Mouse (Mus musculus) cerebellum, postnatal 36 days (tissue): ENCODE measurements around the gene Erbin.

Source experiments
- DNase-seq, 2 experiments: peaks; one replicate each; pipeline ENCODE4 v3.0.0; 2021 to 2022; ENCODE audit warnings: mixed read lengths in 2 of 2

Erbin gene

DNA sequence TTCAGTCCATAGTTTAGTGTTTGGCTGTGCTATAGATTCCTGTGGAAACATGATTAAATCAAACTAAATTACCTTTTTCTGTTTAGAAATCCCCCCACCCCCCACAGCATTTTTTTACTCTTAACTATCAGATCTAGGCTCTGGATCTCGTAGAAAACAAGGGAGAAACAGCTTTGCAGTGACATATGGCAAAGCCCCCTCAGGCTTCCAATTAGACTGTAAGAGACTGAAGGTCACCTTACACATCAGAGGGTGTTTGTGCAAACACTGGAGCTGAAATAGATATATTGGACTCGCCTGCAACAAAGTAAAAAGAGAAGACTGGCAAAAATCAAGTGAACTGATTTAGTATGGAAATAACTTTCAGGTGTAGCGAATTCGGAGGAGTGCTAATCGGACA is 116.6 kb downstream of the Erbin start:
- DNase-seq, result no peak

DNA sequence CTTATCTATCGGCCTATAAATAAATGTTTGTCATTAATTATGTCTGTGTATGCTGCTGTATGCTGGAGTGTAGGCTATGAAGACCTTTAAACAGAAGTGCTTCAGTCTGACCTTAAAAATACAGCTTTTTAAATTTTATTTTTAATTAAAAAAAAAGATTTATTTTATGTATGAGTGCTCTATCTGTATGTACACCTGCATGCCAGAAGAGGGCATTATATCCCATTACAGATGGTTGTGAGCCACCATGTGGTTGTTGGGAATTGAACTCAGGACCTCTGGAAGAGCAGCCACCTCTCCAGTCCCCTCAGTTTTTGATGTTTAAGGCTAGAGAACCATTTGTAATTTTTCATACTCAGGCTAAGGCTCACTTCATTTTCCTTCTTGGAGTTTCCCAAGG is 119.3 kb downstream of the Erbin start:
- no peak for DNase-seq

DNA sequence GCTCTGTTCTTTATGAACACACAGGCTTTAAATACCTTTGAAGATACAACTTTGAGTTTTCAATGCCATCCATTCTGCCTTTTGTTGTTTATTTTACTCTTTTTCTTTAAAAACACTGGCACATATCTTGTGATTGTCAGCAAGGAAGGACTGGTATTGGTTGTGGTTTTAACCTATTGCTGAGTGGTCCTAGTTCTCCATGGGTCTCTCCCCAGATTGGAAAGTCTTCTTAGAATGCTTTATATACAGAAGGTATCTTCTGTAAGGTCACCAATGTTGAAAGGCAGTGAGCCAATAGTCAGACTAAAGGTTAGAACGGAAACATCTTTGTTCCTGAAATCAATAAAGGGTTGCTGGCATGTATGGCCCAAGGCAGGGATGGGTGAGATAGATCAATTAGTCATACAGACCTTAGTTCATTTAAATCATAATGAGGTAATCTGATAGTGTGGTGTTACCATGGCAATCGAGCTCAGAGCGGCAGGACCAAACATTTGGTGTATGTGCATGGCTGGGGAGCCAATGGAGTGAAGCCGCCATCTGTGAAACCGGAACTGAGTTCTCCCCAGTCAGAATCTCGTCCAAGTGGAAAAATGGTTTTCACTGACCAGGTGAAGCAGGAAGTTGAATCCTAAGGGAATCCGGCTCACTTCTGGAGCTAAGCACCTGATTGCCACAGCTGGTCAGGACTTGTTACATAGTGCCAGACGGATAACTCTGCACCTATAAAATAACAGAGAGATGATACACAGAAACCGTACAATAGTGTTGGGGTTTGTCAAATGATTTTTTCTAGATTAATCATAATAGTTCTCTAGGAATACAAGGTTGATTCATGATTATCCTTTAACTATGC is 125.4 kb downstream of the Erbin start:
- no peak for DNase-seq

DNA sequence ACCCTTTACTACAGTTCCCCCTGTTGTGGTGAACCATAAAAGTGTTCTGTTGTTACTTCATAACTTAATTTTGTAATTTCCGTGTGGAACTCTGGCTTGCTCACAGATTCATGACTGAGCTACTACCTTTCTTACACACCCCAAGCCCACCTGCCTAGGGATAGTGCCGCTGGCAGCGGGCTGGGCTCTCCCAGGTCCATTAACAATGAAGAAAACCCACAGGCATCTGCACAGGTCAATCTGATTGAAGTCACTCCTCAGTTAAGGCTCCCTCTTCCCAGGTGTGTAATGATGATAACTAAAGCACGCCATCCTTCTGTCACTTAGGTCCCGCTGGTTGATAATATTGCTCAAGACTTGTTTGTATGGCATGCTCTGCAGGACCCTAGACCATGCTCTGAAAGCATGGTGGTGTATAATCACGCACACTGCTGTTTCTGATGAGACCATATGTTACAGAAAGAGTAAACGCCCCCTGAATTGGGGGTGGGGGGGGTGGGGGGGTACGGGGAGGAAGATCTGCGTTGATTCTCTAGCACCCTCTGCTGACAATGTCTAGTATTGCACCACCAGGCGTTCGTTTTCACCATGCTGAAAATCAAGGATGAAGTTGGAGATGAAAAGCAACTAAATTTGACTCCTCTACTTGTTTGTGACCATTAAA is 140.3 kb downstream of the Erbin start:
- peak; percentile 13 to 20 for DNase-seq

DNA sequence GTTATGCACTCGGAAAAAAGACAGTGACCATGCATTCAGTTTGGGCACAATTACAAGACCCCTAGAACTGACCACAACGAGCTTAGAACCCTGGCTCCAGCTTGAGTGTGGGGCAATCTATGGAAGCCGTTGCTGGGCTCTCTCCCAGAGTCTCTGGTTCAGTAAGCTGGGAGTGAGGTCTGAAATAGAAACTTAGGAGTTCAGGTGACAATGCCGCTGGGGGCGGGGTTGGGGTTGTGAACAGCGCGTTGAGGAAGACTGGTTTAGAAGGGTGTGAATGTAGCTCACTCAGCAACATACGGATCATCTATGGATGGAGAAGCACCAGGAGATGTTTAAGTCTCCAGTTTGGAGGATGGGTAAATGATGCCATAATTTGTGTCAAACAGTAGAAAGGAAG is 143.2 kb downstream of the Erbin start:
- no peak for DNase-seq

DNA sequence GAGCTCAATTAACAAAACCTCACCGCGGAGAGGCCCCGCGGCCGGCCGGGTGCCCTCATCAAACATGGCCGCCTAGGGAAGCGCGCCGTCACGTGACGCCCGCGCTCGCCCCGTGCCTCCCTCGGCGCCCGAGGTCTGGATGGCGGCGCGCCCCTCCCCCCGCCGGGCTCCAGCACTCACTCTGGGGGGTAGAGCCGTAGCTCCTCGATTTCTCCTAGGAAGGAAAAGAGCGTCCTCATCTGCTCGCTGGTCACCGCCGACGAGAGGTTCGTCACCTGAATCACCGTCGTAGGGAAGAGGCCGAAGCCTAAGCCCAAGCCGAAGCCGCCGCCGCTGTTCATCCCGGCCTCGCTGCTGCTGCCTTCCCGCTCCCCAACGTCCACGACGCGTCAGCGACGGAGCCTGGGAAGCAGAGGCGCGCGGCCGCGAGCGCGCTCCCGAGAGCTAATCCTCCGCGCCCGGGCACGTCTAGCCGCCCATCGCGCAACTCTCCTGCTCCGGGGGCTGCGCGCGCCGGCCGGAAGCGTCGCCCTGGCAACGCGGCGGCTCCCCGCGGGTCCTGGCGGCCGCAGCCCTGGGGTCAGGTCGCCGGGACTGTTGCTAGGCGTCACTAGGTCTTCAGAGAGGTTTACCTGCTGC is 146.1 kb downstream of the Erbin start, which contains the start of gene Srek1:
Gene Srek1 (minus strand): TSS at position 490 of the 639 bp plus-strand sequence.
- DNase-seq, result peak; percentile 93 to 94

DNA sequence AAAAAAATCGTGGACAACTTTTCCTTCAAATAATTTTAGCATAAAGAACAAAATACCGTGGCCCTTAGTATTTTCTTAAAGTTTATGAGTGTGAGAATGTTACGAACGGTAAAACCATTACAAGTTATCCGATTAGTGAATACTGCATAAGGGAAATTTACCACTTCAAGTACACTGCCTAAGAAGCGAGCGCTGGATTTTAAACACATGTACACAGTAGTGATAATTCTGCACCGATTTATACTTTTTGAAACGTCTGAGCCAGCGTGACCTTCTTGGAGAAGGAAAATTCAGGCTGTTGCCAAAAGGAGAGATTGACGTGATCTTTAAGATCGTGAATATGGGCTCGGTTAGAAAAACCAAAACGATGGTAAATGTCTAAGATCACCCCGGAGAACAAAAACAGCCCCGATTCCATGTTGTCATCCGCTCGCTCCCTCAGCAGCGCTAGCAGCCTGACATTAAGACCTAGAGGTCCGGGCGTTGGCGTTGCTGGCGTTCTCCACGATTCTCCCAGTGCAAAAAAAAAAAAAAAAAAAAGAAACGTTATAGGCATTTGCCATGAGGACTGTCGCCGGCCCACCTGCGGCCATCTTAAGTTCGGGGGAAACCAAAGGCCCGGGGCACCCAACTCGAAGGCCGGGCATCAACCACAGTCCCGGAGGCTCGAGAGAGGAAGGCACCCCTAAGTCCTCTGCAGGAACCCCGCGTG is 146.8 kb downstream of the Erbin start:
- no peak for DNase-seq

DNA sequence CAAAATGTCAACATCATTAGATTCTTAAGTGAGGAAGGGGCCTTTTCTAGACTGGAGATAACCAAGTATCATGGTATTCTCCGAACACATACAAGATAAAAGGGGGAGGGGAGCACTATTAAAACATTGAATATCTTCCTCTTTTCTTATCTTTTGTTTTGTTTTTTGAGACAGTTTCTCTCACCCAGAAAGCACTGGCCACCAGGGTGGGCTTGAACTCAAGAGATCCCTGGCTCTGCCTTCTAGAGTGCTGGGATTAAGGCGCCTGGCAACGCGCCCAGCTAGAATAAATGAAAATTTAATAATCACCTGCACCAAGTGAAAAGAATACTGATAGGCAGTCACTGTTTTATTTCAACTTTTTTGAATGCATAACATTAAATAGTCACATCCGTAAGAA is 147.4 kb downstream of the Erbin start:
- DNase-seq, result peak; percentile 20 to 24

DNA sequence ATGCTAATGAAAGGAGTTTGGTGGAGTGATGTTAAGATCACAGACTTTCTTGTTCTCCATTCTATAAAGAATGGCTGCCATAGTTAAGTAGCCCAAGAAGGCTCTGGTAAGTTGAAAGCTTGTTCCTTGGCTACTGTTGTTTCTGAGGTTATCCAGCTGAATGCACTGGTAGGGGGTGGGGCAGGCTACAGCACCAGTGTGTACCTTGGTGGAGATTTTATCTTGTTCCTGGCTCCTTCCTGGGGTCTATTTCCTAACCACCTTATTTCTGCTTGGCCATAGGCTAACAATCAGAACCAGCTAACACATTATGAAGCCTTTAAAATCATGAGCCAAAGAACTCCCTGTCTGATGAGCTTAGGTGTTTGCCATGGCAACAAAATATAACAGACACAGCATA is 149.5 kb downstream of the Erbin start:
- DNase-seq, result no peak
